Mouse (Mus musculus): Measurements from ENCODE around the gene Rsph6a. TPM values are rescaled to one million over a fixed set of nuclear protein-coding genes. Genes with fewer than 3 reads are reported as not detected.

The Rsph6a gene
- polyA plus RNA-seq, 1 experiment from 2014 or later = not detected

- DNase-seq (ENCODE audit: low spot score) = peak; percentile 81
Observed at GRCm38 (mm10) chr7:19029084-19029653, 25.3 kb upstream of the Rsph6a start.

GRCm38 (mm10) chr7:19031641-19032040, 22.8 kb upstream of the Rsph6a start:
- no peak overlapping the region for H3K9ac ChIP-seq (ENCODE audit: low read depth, low read length)
- no peak overlapping the region for H3K4me3 ChIP-seq (ENCODE audit: low read depth, low read length)
- H3K27ac ChIP-seq (ENCODE audit: low read depth, low read length) = 0 out of 2 replicates have a peak overlapping the region, but pooled peaks have one; percentile 17
- WGBS = 34% methylated on average over 4 of the region's 4 CpGs
- DNase-seq (ENCODE audit: low spot score) = no peak
- no peaks in the 10 kb centered on the region for H3K4me1 ChIP-seq (replicated peaks; ENCODE audit: control insufficient read depth, insufficient read depth, low read length)
- no peaks in the 10 kb centered on the region for H3K27me3 ChIP-seq (ENCODE audit: control insufficient read depth, insufficient read depth, low read length)
- H3K4me2 ChIP-seq (replicated peaks; ENCODE audit: low read depth, low read length) = no peak overlapping the region
- H3K9me3 ChIP-seq (ENCODE audit: control insufficient read depth, low read length) = no peaks in the 10 kb centered on the region
- ATAC-seq (ENCODE audit: low FRiP score) = no peak
- H3K36me3 ChIP-seq (ENCODE audit: control insufficient read depth, insufficient read depth, low read length) = peaks cover 13% of the 10 kb centered on the region

More at GRCm38 (mm10) chr7:19029084-19029653, 25.3 kb upstream of the Rsph6a start:
- Histone ChIP-seq H3K4me3 (ENCODE audit: low read depth, low read length) (no peak overlapping the region), H3K27me3 (ENCODE audit: control insufficient read depth, insufficient read depth, low read length) (no peaks in the 10 kb centered on the region), H3K9me3 (ENCODE audit: control insufficient read depth, low read length) (no peaks in the 10 kb centered on the region), H3K27ac (ENCODE audit: low read depth, low read length) (no peak overlapping the region), H3K9ac (ENCODE audit: low read depth, low read length) (no peak overlapping the region), H3K36me3 (ENCODE audit: control insufficient read depth, insufficient read depth, low read length) (peaks cover 9% of the 10 kb centered on the region; the same call in 1 of the 2 replicates), H3K4me1 (replicated peaks; ENCODE audit: control insufficient read depth, insufficient read depth, low read length) (no peaks in the 10 kb centered on the region), H3K4me2 (replicated peaks; ENCODE audit: low read depth, low read length) (no peak overlapping the region)
- WGBS = 64% methylated on average over 6 of the region's 6 CpGs
- peak; percentile 42 for ATAC-seq (ENCODE audit: low FRiP score)

- Histone ChIP-seq H3K4me3 (ENCODE audit: low read depth, low read length) (no peak overlapping the region), H3K9me3 (ENCODE audit: control insufficient read depth, low read length) (no peaks in the 10 kb centered on the region), H3K9ac (ENCODE audit: low read depth, low read length) (no peak overlapping the region), H3K36me3 (ENCODE audit: control insufficient read depth, insufficient read depth, low read length) (peaks cover 20% of the 10 kb centered on the region), H3K4me1 (replicated peaks; ENCODE audit: control insufficient read depth, insufficient read depth, low read length) (no peaks in the 10 kb centered on the region), H3K27me3 (ENCODE audit: control insufficient read depth, insufficient read depth, low read length) (no peaks in the 10 kb centered on the region), H3K27ac (ENCODE audit: low read depth, low read length) (no peak overlapping the region), H3K4me2 (replicated peaks; ENCODE audit: low read depth, low read length) (no peak overlapping the region)
- DNase-seq (ENCODE audit: low spot score) = no peak
- WGBS = 94% methylated on average over 6 of the region's 6 CpGs
- ATAC-seq (ENCODE audit: low FRiP score) = no peak
Observed at GRCm38 (mm10) chr7:19044616-19045015, 9.9 kb upstream of the Rsph6a start.

GRCm38 (mm10) chr7:19046286-19047069, 8.0 kb upstream of the Rsph6a start:
- DNase-seq (ENCODE audit: low spot score) (no peak), ATAC-seq (ENCODE audit: low FRiP score) (no peak)
- Histone ChIP-seq H3K4me1 (replicated peaks; ENCODE audit: control insufficient read depth, insufficient read depth, low read length) (no peaks in the 10 kb centered on the region), H3K36me3 (ENCODE audit: control insufficient read depth, insufficient read depth, low read length) (peaks cover 26% of the 10 kb centered on the region), H3K9ac (ENCODE audit: low read depth, low read length) (no peak overlapping the region), H3K27ac (ENCODE audit: low read depth, low read length) (no peak overlapping the region), H3K4me2 (replicated peaks; ENCODE audit: low read depth, low read length) (no peak overlapping the region), H3K27me3 (ENCODE audit: control insufficient read depth, insufficient read depth, low read length) (no peaks in the 10 kb centered on the region), H3K4me3 (ENCODE audit: low read depth, low read length) (no peak overlapping the region), H3K9me3 (ENCODE audit: control insufficient read depth, low read length) (no peaks in the 10 kb centered on the region)
- WGBS = 93% methylated on average over 11 of the region's 11 CpGs

GRCm38 (mm10) chr7:19048006-19048527, 6.4 kb upstream of the Rsph6a start:
- H3K4me2 ChIP-seq (replicated peaks; ENCODE audit: low read depth, low read length) = no peak overlapping the region
- DNase-seq (ENCODE audit: low spot score) (no peak), ATAC-seq (ENCODE audit: low FRiP score) (no peak)
- no peaks in the 10 kb centered on the region for H3K9me3 ChIP-seq (ENCODE audit: control insufficient read depth, low read length)
- no peak overlapping the region for H3K27ac ChIP-seq (ENCODE audit: low read depth, low read length)
- H3K4me1 ChIP-seq (replicated peaks; ENCODE audit: control insufficient read depth, insufficient read depth, low read length) = no peaks in the 10 kb centered on the region
- H3K4me3 ChIP-seq (ENCODE audit: low read depth, low read length) = no peak overlapping the region
- no peaks in the 10 kb centered on the region for H3K27me3 ChIP-seq (ENCODE audit: control insufficient read depth, insufficient read depth, low read length)
- 89% methylated on average over 13 of the region's 14 CpGs for WGBS
- H3K9ac ChIP-seq (ENCODE audit: low read depth, low read length) = no peak overlapping the region
- H3K36me3 ChIP-seq (ENCODE audit: control insufficient read depth, insufficient read depth, low read length) = peaks cover 17% of the 10 kb centered on the region

- no peak overlapping the region for H3K9ac ChIP-seq (ENCODE audit: low read depth, low read length)
- H3K4me2 ChIP-seq (replicated peaks; ENCODE audit: low read depth, low read length) = no peak overlapping the region
- H3K27me3 ChIP-seq (ENCODE audit: control insufficient read depth, insufficient read depth, low read length) = no peaks in the 10 kb centered on the region
- H3K4me1 ChIP-seq (replicated peaks; ENCODE audit: control insufficient read depth, insufficient read depth, low read length) = no peaks in the 10 kb centered on the region
- H3K9me3 ChIP-seq (ENCODE audit: control insufficient read depth, low read length) = no peaks in the 10 kb centered on the region
- no peak overlapping the region for H3K27ac ChIP-seq (ENCODE audit: low read depth, low read length)
- ATAC-seq (ENCODE audit: low FRiP score) = no peak
- peaks cover 17% of the 10 kb centered on the region for H3K36me3 ChIP-seq (ENCODE audit: control insufficient read depth, insufficient read depth, low read length)
- no peak overlapping the region for H3K4me3 ChIP-seq (ENCODE audit: low read depth, low read length)
- DNase-seq (ENCODE audit: low spot score) = no peak
- 88% methylated on average over 5 of the region's 5 CpGs for WGBS
Observed at GRCm38 (mm10) chr7:19049252-19049651, 5.2 kb upstream of the Rsph6a start.

- no peak for DNase-seq (ENCODE audit: low spot score)
- Histone ChIP-seq H3K36me3 (ENCODE audit: control insufficient read depth, insufficient read depth, low read length) (peaks cover 17% of the 10 kb centered on the region), H3K4me3 (ENCODE audit: low read depth, low read length) (no peak overlapping the region), H3K9me3 (ENCODE audit: control insufficient read depth, low read length) (no peaks in the 10 kb centered on the region), H3K27me3 (ENCODE audit: control insufficient read depth, insufficient read depth, low read length) (no peaks in the 10 kb centered on the region), H3K4me2 (replicated peaks; ENCODE audit: low read depth, low read length) (no peak overlapping the region), H3K4me1 (replicated peaks; ENCODE audit: control insufficient read depth, insufficient read depth, low read length) (no peaks in the 10 kb centered on the region), H3K27ac (ENCODE audit: low read depth, low read length) (no peak overlapping the region), H3K9ac (ENCODE audit: low read depth, low read length) (no peak overlapping the region)
- 94% methylated on average over 8 of the region's 8 CpGs for WGBS
- no peak for ATAC-seq (ENCODE audit: low FRiP score)
Observed at GRCm38 (mm10) chr7:19050172-19050571, 4.3 kb upstream of the Rsph6a start.

GRCm38 (mm10) chr7:19051161-19051560, 3.3 kb upstream of the Rsph6a start:
- Histone ChIP-seq H3K4me2 (replicated peaks; ENCODE audit: low read depth, low read length) (no peak overlapping the region), H3K9ac (ENCODE audit: low read depth, low read length) (no peak overlapping the region), H3K4me1 (replicated peaks; ENCODE audit: control insufficient read depth, insufficient read depth, low read length) (no peaks in the 10 kb centered on the region), H3K4me3 (ENCODE audit: low read depth, low read length) (no peak overlapping the region), H3K27ac (ENCODE audit: low read depth, low read length) (no peak overlapping the region), H3K27me3 (ENCODE audit: control insufficient read depth, insufficient read depth, low read length) (no peaks in the 10 kb centered on the region), H3K9me3 (ENCODE audit: control insufficient read depth, low read length) (no peaks in the 10 kb centered on the region), H3K36me3 (ENCODE audit: control insufficient read depth, insufficient read depth, low read length) (peaks cover 16% of the 10 kb centered on the region)
- ATAC-seq (ENCODE audit: low FRiP score) (no peak), DNase-seq (ENCODE audit: low spot score) (no peak)
- 66% methylated on average over 4 of the region's 4 CpGs for WGBS
